16 mouse cellular contexts compared by ENCODE assay signal in genomic region chr17:8637181-8637580, GRCm38 (mm10).
DNase-seq lines count a peak whose midpoint lies in the region; TF ChIP-seq lines count a peak whose summit lies in the region.
"Had no signal": no experiment of that assay in that cellular context is flagged by ENCODE, and none has a peak within 500 bp of the region (broad histone marks: within the 10 kb centered on the region; RNA-seq: fewer than 3 reads in every experiment).

No protein-coding gene starts in this region.

- peak; percentile 32 for TF ChIP-seq CTCF in gastrocnemius, adult 2 months (IDR thresholded peaks at IDR 0.05)

- no peak for DNase-seq in gastrocnemius, adult 2 months
- DNase-seq in gastrocnemius, postnatal 25 days, result no peak
- DNase-seq in layer of hippocampus, adult 9-11 months, result peak; percentile 29
- no peak for DNase-seq in layer of hippocampus, adult 9-10 months (ENCODE audit: low spot score)
- DNase-seq in retina, postnatal 1 day, result peak; percentile 45
- DNase-seq in retina, embryonic 14.5 days (ENCODE audit: low spot score), result no peak
- DNase-seq in spleen, postnatal 14 days (ENCODE audit: low spot score in 2 of 2), result no peak
- DNase-seq: heart, postnatal 10 days; liver, embryonic 13.5 days; lung, postnatal 14 days; right cerebral cortex, postnatal 4 days had no signal

- H3K27ac ChIP-seq in gastrocnemius, adult 2 months, result no peak overlapping the region
- H3K27ac ChIP-seq: embryonic facial prominence, embryonic 13.5 days; heart, embryonic 10.5 days; hindbrain, embryonic 12.5 days; limb, embryonic 12.5 days; liver, embryonic 13.5 days had no signal

- intact Hi-C loops in gastrocnemius, adult 2 months (cut with DNase I), result no loop called here

- no peak overlapping the region for H3K4me3 ChIP-seq in gastrocnemius, adult 2 months
- H3K4me3 ChIP-seq: embryonic facial prominence, embryonic 13.5 days; heart, embryonic 10.5 days; hindbrain, embryonic 12.5 days; limb, embryonic 12.5 days; liver, embryonic 13.5 days; megakaryocyte, embryonic 14.5 days had no signal

Comparison
In these comparisons a context has a peak if more than half of its experiments do, and no peak if none do; other contexts are left out.
1. DNase-seq: peak in layer of hippocampus, adult 9-11 months (single experiment) and retina, postnatal 1 day (single experiment); none in gastrocnemius, adult 2 months (single experiment), gastrocnemius, postnatal 25 days (single experiment), layer of hippocampus, adult 9-10 months (single experiment), retina, embryonic 14.5 days (single experiment) and spleen, postnatal 14 days (0 of 2).